Mouse (Mus musculus): ENCODE results near the gene Slc9c1. TPM values are rescaled to one million over a fixed set of nuclear protein-coding genes. Genes with fewer than 3 reads are reported as not detected.

The Slc9c1 gene
- polyA plus RNA-seq (2017; shearing (Covaris generic)), result not detected

DNA sequence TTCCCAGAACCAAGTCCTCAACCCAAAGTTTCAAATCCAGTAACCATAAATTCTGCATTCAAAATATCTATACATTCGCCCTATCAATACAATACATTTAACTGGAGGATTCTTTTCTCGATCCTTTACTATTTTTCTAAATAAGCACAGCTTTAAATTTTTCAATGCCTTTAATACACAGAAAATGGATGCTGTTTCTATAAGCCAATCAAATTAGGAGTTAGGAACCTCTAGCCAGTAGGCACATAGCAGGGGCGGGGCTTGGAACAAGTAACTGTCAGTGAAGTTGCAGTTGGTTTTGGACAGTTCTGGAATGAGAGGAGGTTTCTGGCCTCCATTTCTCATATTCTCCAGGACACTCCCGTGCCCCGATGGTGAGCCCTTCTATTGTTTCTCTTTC, at the start of gene Slc9c1:
Slc9c1 (plus strand) TSS at position 301 of the 400 bp plus-strand sequence.

GRCm38 (mm10) chr16:45492927-45493326, 42.2 kb upstream of the Slc9c1 start, which contains the start of gene Gm609:
Gene Gm609 (minus strand): TSS chr16:45492969.

GRCm38 (mm10) chr16:45531950-45532349, 3.2 kb upstream of the Slc9c1 start, which contains the start of gene Gm17783:
Gene Gm17783 (minus strand): TSS chr16:45532050.

GRCm38 (mm10) chr16:45610267-45610666, 75.2 kb downstream of the Slc9c1 start, which contains the start of gene Gcsam:
Gene Gcsam (plus strand): TSS chr16:45610380.

DNA sequence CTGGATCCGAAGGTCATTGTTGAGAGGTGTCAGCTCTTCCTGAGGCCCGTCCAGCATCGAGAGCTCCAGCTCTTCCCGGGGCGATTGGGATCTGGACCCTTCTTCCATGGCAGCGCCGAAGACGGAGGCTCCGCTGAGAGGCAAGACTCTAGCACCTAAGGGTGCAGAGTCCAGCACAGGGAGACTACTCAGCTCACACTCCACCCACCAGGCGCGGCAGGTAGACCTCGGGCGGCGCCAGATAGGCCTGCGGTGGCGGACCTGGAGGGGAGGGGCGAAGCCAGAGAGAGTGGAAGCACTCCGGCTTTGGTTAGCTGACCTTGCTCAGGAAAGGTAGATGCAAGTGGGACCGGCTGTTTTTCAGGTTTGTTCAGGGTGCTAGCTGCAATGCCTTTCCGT, 118.8 kb downstream of the Slc9c1 start, which contains the start of gene BC016579:
BC016579 (minus strand) TSS at position 135 of the 399 bp plus-strand sequence.

Other genes with a start within 250 kb of the Slc9c1 start
- gene Cd200, start 126.3 kb upstream of the Slc9c1 start, polyA plus RNA-seq (2017; shearing (Covaris generic)), result 124 TPM
- 0.12 TPM for gene Gm609, start 42.3 kb upstream of the Slc9c1 start, polyA plus RNA-seq (2017; shearing (Covaris generic))
- not detected for gene Gm17783, start 3.3 kb upstream of the Slc9c1 start, polyA plus RNA-seq (2017; shearing (Covaris generic))
- gene Gcsam, start 75.1 kb downstream of the Slc9c1 start, polyA plus RNA-seq (2017; shearing (Covaris generic)), result not detected
- gene BC016579, start 118.8 kb downstream of the Slc9c1 start, polyA plus RNA-seq (2017; shearing (Covaris generic)), result not detected
- gene Tmprss7, start 158.3 kb downstream of the Slc9c1 start, polyA plus RNA-seq (2017; shearing (Covaris generic)), result not detected
- gene Tagln3, start 189.3 kb downstream of the Slc9c1 start, polyA plus RNA-seq (2017; shearing (Covaris generic)), result 0.23 TPM
- 32.9 TPM for gene Abhd10, start 207.6 kb downstream of the Slc9c1 start, polyA plus RNA-seq (2017; shearing (Covaris generic))